Mouse (Mus musculus) stomach, embryonic 15.5 days (tissue): ENCODE data around the gene Igf2bp1. TPM values are rescaled to one million over a fixed set of nuclear protein-coding genes. Genes with fewer than 3 reads are reported as not detected.

Experiments used
- ATAC-seq: fragments of 200-750 bp; cut with Nextera tagmentation; 2 replicates; pipeline ENCODE4 v1.8.0; 2017; ENCODE audit warnings: low read depth, moderate number of reproducible peaks, moderate TSS enrichment; ENCODE audit not compliant: insufficient read depth, low FRiP score
- H3K27ac ChIP-seq: fragments of 300-500 bp; sonication (generic); 2 replicates; pipeline ENCODE4 v1.5.1; 2015; ENCODE audit warnings: mild to moderate bottlenecking, inconsistent platforms
- H3K27me3 ChIP-seq: fragments of 300-500 bp; sonication (generic); replicated peaks from 2 replicates; pipeline ENCODE4 v1.6.1; 2015; ENCODE audit warnings: inconsistent platforms
- H3K36me3 ChIP-seq: fragments of 300-500 bp; sonication (generic); 2 replicates; pipeline ENCODE4 v1.6.1; 2015; ENCODE audit warnings: inconsistent platforms
- H3K4me1 ChIP-seq: fragments of 300-500 bp; sonication (generic); 2 replicates; pipeline ENCODE4 v1.6.1; 2015; ENCODE audit warnings: inconsistent platforms
- H3K4me2 ChIP-seq: fragments of 300-500 bp; sonication (generic); 2 replicates; pipeline ENCODE4 v1.6.1; 2015; ENCODE audit warnings: mild to moderate bottlenecking, inconsistent platforms
- H3K4me3 ChIP-seq: fragments of 300-500 bp; sonication (generic); replicated peaks from 2 replicates; pipeline ENCODE4 v1.5.1; 2015; ENCODE audit warnings: inconsistent platforms
- H3K9ac ChIP-seq: fragments of 300-500 bp; sonication (generic); 2 replicates; pipeline ENCODE4 v1.6.1; 2015; ENCODE audit warnings: inconsistent platforms
- H3K9me3 ChIP-seq: fragments of 300-500 bp; sonication (generic); 2 replicates; pipeline ENCODE4 v1.6.1; 2016; ENCODE audit warnings: inconsistent platforms
- WGBS: fragments of 180-500 bp; shearing (Covaris S2); methylation state at CpG from one replicate; pipeline ENCODE4 v1.1.7; 2015; 5-methylcytosine and 5-hydroxymethylcytosine counted together
- polyA plus RNA-seq: library from polyadenylated mRNA; unstranded; fragments of >200 nt; fragmentation: Nextera tagmentation; extraction: Ambion mirVana; gene quantifications from 2 replicates; pipeline ENCODE4 v1.2.1, GENCODE M21; 2015

The Igf2bp1 gene
- polyA plus RNA-seq, 1 experiment from 2014 or later = 27.8 TPM

DNA sequence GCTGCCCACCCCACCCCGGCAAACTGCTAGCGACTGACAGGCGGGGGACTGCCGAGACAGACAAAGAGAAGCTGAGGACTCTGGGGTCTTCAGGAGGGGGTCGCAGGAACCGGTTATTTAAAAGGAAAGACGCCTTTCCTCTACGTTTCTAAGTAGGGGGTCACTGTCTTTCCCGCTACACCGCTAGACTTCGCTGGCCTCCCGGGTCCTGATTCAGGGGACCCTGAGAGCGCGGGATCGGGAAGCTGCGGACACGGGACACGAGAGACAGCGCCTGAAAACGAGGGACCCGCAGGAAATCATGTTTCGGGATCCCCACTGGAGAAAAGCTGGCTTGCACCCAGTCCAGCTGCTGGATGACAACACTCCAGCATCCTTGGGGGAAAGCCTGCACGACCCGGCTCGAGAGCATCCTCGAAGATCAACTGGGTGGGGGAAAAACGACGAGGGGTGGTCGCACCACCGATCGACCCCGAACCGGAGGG, 669 bp upstream of the Igf2bp1 start:
- Histone ChIP-seq H3K36me3 (no peaks in the 10 kb centered on the region), H3K27ac (peak overlapping the region; percentile 93), H3K9ac (peak overlapping the region; percentile 81; the same call in 1 of the 2 replicates), H3K9me3 (no peaks in the 10 kb centered on the region), H3K4me1 (peaks cover 24% of the 10 kb centered on the region), H3K4me2 (peak overlapping the region; percentile 98), H3K27me3 (peaks cover 7% of the 10 kb centered on the region; the same call in 1 of the 2 replicates), H3K4me3 (peak overlapping the region; percentile 68)
- WGBS = under 1% methylated on average over 33 of the region's 33 CpGs
- no peak for ATAC-seq

DNA sequence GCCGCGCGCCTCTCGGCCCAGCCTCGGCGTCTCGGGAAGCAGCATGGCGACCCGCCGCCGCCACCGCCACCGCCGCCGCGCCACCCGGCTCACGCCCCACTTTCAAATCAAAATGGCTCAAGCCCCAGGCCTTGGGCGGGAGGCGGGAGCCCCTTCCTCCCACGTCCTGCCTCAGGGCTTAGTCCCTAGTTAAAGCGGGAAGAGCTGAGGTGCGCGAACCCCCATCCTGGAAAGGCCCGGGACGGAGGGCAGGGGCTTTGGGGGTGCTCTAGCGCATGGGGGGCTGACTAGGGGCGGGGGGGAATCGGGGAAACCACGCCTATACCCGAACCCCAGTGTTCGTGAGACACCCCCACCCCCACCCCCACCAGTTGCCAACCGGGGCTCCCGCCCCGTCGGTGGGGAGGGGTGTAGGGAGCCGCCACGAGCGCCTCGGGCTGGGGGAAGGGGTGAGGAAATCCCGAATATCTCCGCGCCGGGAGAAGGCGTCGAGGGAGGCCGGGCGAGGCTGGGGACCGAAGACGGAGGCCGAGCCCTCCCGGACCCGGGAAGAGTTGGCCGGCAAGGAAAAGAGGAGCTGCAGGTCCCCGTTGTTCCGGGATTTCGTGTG, 842 bp downstream of the Igf2bp1 start:
- H3K27me3 ChIP-seq = peaks cover 7% of the 10 kb centered on the region; the same call in 1 of the 2 replicates
- H3K36me3 ChIP-seq = no peaks in the 10 kb centered on the region
- H3K9me3 ChIP-seq = no peaks in the 10 kb centered on the region
- ATAC-seq = peak; percentile 32
- peak overlapping the region; percentile 98 for H3K4me2 ChIP-seq
- under 1% methylated on average over 51 of the region's 57 CpGs for WGBS
- peak overlapping the region; percentile 68 for H3K4me3 ChIP-seq
- peak overlapping the region; percentile 81 for H3K9ac ChIP-seq
- H3K4me1 ChIP-seq = peaks cover 28% of the 10 kb centered on the region
- H3K27ac ChIP-seq = peak overlapping the region; percentile 93

DNA sequence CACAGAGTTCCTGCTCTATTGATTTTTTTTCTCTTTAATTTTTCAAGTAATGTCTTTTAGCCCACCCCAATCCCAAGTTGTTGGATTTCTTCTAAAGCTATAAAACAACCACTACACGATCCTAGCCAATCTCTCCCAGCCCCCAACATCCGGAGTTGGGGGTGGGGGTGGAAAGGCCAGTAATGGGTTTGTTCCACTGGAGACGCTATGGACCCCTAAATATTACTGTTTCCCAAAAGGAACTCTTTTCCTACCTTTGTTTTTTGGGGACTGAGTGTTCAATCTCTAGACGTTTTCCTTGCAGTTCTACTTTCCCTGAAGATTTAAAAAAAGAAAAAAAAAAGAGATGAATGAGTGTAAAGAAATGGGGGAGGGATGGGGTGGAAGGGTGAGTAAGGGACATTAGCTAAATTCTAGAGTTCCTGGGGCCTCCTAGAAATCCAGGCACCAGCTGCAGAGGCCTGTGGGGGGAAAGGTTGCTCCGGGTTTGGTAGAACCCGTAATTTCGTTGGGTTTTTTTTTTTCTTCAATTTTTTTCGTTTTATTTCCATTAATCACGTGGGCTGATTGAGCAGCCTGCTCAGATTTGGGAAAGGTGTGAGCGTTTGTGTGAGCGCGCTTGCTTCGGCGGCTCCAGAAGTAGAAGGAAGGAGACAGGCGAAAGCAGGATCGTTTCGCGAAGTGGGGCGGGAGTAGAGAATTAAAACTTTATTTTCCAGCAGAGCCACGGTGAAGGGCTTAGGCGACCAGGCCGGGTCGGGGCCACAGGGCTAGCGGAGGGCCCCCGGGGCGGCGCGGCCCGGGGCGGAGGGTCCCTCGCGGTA, 1.6 kb downstream of the Igf2bp1 start:
- no peak for ATAC-seq
- WGBS = under 1% methylated on average over 32 of the region's 32 CpGs
- H3K4me1 ChIP-seq = peaks cover 28% of the 10 kb centered on the region
- H3K36me3 ChIP-seq = no peaks in the 10 kb centered on the region
- H3K9ac ChIP-seq = peak overlapping the region; percentile 81
- H3K9me3 ChIP-seq = no peaks in the 10 kb centered on the region
- H3K4me3 ChIP-seq = peak overlapping the region; percentile 68
- H3K27me3 ChIP-seq = peaks cover 7% of the 10 kb centered on the region; the same call in 1 of the 2 replicates
- peak overlapping the region; percentile 98 for H3K4me2 ChIP-seq
- peak overlapping the region; percentile 93 for H3K27ac ChIP-seq

DNA sequence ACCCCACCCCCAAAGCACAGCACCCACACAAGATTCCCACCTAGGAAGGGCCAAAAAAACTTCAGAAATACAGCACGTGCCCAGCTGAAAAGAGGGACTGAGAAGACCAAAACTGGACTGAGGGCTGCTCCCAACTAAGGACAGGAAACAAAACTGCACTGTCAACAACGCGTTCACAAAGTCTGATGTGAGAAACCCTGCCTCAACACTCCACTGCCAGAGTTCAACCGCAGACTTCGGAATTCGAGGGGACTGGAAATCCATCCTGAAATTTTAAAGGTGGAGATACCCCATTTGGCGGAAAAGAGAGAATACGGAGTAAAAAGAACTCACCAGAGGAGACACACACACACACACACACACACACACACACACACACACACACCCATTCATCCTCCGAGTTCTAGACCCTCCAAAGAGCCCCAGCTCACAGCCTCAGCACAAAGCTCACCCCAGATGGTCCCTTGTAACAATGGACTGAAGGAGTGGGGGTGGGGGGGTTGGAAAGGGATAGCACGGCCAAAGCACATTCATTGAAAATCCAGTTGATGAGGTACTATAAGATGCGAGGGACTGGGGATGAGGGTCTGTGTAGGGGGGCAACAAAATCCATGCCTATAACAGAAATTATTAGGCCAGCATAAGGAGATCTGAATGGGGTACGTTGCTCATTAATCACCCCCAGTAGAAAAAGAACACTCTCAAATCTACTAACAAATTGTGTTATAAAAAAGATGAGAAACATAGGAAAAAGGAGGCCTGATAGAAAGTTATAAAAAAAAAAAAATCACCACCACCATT, 2.4 kb downstream of the Igf2bp1 start:
- Histone ChIP-seq H3K9ac (no peak overlapping the region), H3K4me1 (peaks cover 28% of the 10 kb centered on the region), H3K27me3 (peaks cover 7% of the 10 kb centered on the region; the same call in 1 of the 2 replicates), H3K9me3 (no peaks in the 10 kb centered on the region), H3K4me2 (peak overlapping the region; percentile 98), H3K27ac (peak overlapping the region; percentile 35; the same call in 1 of the 2 replicates), H3K4me3 (peak overlapping the region; percentile 68), H3K36me3 (no peaks in the 10 kb centered on the region)
- WGBS = 8% methylated on average over 12 of the region's 12 CpGs
- ATAC-seq = no peak

DNA sequence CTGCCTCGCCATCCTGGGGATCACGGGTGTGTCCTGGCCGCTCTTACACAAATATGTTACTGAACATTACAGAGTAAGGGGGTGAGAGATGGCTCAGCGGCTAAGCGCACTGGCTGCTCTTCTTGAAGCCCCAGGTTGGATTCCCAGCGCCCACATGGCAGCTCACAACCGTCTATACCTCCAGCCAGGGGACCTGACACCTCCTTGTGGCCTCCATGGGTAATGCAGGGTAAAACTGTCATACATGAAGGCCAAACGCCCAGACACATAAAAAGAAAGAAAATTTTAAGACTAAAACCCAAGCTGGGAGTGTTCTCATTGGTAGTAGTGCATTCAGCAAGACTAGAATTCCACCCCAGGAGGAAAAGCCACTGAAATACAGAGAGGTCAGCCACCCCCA, 11.6 kb downstream of the Igf2bp1 start:
- Histone ChIP-seq H3K27me3 (no peaks in the 10 kb centered on the region), H3K4me2 (no peak overlapping the region), H3K36me3 (peaks cover 3% of the 10 kb centered on the region; the same call in 1 of the 2 replicates), H3K9me3 (no peaks in the 10 kb centered on the region), H3K4me1 (peaks cover 38% of the 10 kb centered on the region), H3K27ac (no peak overlapping the region), H3K4me3 (no peak overlapping the region), H3K9ac (no peak overlapping the region)
- 91% methylated on average over 8 of the region's 8 CpGs for WGBS
- ATAC-seq = no peak

DNA sequence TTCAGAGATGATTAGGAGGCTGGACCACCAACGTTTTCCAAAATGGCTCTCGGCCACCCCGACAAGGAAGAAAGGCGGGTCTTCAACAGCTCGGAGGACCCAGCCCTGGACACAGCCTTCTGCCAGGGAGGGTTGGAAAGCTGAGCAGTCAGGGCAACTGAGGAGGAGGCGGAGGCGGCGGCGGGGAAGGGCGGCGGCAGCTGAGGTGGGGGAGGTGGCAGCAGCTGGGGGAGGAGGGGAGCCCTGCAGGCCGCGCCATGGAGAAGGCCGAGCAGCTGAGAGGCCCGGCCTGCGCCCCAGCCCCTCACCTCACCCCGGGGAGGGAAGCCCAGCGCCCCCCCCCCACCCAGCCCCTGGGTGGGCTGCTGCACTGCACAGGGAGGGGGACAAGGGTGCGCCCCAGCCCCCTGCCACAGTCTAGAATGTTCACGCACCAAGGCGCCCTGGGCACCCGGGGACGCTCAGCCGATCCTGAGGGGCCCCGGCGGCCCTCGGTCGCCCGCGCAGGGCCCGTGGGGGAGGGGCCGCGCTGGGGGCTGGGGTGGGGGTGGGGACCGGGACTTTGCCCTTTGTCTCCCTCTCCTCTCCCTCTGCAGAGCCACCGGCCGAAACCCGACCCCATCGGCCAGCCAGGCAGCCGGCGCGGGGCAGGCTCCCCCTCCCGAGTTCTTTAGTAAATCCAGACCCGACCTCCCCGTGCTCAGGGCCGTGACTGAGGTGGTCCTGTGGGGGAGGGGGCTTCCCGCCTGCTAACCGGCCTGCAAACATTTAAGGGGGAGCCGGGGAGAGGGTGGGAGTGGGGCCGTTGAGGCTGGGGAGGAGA, 14.6 kb downstream of the Igf2bp1 start:
- no peaks in the 10 kb centered on the region for H3K27me3 ChIP-seq
- peak overlapping the region; percentile 33 for H3K9ac ChIP-seq
- no peaks in the 10 kb centered on the region for H3K36me3 ChIP-seq
- H3K4me2 ChIP-seq = peak overlapping the region; percentile 79
- peak overlapping the region; percentile 49 for H3K4me3 ChIP-seq
- ATAC-seq = peak; percentile 52
- peak overlapping the region; percentile 82 for H3K27ac ChIP-seq
- no peaks in the 10 kb centered on the region for H3K9me3 ChIP-seq
- peaks cover 49% of the 10 kb centered on the region for H3K4me1 ChIP-seq
- WGBS = 8% methylated on average over 46 of the region's 49 CpGs

DNA sequence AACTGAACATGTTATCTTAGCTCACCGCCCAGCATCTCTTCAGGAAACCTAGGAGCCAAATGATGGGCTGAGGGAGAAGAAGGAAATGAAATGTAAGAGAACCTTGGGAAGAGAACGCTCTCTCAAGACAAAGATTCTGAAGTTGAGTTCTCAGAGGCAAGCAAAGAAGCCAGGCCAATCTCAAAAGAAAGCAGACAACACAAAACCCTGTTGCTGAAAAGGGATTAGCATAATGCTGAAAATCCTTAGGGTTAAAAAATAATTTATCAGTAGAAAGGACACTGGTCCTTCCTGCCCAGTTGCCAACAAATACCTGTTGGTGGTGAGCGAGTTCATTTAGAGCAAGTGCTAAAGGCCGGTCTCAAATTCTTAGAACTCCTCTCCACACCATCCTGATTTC, 15.3 kb downstream of the Igf2bp1 start:
- peak overlapping the region; percentile 79 for H3K4me2 ChIP-seq
- no peak for ATAC-seq
- no peak overlapping the region for H3K9ac ChIP-seq
- H3K27ac ChIP-seq = peak overlapping the region; percentile 82
- H3K9me3 ChIP-seq = no peaks in the 10 kb centered on the region
- WGBS = 59% methylated on average over 4 of the region's 4 CpGs
- peak overlapping the region; percentile 49; the same call in 1 of the 2 replicates for H3K4me3 ChIP-seq
- peaks cover 49% of the 10 kb centered on the region for H3K4me1 ChIP-seq
- no peaks in the 10 kb centered on the region for H3K36me3 ChIP-seq
- H3K27me3 ChIP-seq = no peaks in the 10 kb centered on the region

DNA sequence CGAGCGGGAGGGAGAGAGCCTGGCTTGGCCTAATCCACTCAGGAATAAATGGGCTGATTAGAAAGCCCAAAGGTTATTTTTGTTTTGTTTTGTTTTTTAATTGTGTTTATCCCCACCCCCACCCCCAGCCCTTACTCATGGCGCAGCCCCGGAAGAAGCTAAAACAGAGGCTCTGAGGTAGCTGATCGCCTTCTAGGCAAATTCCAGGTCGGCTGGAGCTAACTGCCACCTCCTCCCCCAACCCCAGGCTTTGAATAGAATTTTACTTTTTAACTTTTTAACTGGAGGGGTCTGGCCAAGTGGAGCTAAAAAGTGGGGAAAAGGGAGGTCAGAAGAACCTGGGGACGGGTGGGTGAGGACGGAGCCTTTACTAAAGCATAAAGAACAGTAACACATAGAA, 15.9 kb downstream of the Igf2bp1 start:
- H3K9ac ChIP-seq = no peak overlapping the region
- WGBS = 62% methylated on average over 8 of the region's 8 CpGs
- H3K4me3 ChIP-seq = no peak overlapping the region
- ATAC-seq = no peak
- no peaks in the 10 kb centered on the region for H3K9me3 ChIP-seq
- no peaks in the 10 kb centered on the region for H3K27me3 ChIP-seq
- H3K36me3 ChIP-seq = no peaks in the 10 kb centered on the region
- H3K4me1 ChIP-seq = peaks cover 49% of the 10 kb centered on the region
- H3K27ac ChIP-seq = peak overlapping the region; percentile 82; the same call in 1 of the 2 replicates
- peak overlapping the region; percentile 17 for H3K4me2 ChIP-seq

DNA sequence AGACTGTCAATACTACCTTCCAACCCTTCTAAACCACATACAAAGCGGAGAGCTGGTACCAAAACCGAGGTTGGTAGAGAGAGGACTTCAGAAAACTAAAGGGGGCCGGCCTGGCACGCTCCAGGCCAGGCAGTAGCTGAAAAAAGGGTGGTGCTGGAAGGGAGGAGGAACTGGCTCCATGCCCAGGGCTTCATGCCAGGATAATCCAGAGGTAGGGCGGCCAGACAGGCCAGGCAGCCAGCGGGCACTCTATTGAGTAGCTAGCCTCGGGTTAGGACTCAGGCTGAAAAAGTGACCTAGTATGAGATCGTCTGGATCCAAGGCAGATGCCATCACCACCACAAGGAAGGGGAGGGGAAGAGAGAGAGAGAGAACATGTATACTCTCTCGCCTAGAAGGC, 17.2 kb downstream of the Igf2bp1 start:
- Histone ChIP-seq H3K4me2 (no peak overlapping the region), H3K9ac (no peak overlapping the region), H3K27me3 (no peaks in the 10 kb centered on the region), H3K36me3 (no peaks in the 10 kb centered on the region), H3K4me3 (no peak overlapping the region), H3K4me1 (peaks cover 49% of the 10 kb centered on the region), H3K27ac (peak overlapping the region; percentile 71), H3K9me3 (no peaks in the 10 kb centered on the region)
- ATAC-seq = peak; percentile 40; the same call in 1 of the 2 replicates
- WGBS = 38% methylated on average over 9 of the region's 9 CpGs

DNA sequence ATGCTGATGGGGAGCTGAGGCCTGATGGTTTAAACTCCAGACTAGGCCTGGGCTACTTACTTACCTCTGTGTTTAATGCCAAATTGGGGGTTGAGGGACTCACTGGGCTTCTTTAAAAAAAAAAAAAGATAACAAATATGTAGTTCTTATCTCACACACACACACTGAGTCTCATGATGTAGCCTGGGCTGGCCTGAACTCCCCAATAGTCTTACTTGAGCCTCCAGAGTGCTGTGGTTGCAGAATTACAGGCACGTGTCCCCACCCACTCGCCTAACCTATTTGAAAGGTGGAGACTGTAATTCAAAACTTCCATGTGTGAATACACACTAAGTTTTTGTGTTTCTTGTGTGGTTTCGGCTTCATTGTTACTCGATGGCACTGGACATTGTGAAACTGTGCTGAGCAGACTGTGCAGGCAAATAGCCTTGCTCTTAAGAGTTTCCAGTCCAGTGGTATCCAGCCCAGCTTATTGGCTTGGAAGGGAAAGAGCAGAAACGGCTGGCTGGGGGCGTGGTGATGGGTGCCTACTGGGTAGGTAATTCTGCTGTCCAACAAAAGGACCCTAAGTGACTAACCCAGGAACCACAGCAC, 17.8 kb downstream of the Igf2bp1 start:
- no peak overlapping the region for H3K9ac ChIP-seq
- H3K4me2 ChIP-seq = no peak overlapping the region
- no peak for ATAC-seq
- peak overlapping the region; percentile 71 for H3K27ac ChIP-seq
- 63% methylated on average over 6 of the region's 6 CpGs for WGBS
- no peak overlapping the region for H3K4me3 ChIP-seq
- no peaks in the 10 kb centered on the region for H3K27me3 ChIP-seq
- no peaks in the 10 kb centered on the region for H3K9me3 ChIP-seq
- H3K4me1 ChIP-seq = peaks cover 52% of the 10 kb centered on the region
- no peaks in the 10 kb centered on the region for H3K36me3 ChIP-seq
